ENCODE assay signal across 18 mouse cellular contexts in genomic region chr2:32904637-32905036, GRCm38 (mm10). TPM values are rescaled to one million over a fixed set of nuclear protein-coding genes. Genes with fewer than 3 reads are reported as not detected.
DNase-seq lines count a peak whose midpoint lies in the region; ATAC-seq and TF ChIP-seq lines count a peak whose summit lies in the region.
"Had no signal": no experiment of that assay in that cellular context is flagged by ENCODE, and none has a peak within 500 bp of the region (broad histone marks: within the 10 kb centered on the region; RNA-seq: fewer than 3 reads in every experiment).

No protein-coding gene starts in this region.

- intact Hi-C loops in left cerebral cortex, postnatal 4 days (cut with DNase I), result no loop called here

- H3K27me3 ChIP-seq in kidney, postnatal 0 days (ENCODE audit: insufficient read depth, low read length), result no peaks in the 10 kb centered on the region
- H3K27me3 ChIP-seq in MEL (ENCODE audit: control insufficient read depth in 1 of 2, insufficient read depth in 2 of 2, low read length in 2 of 2), result no peaks in the 10 kb centered on the region
- H3K27me3 ChIP-seq in intestine, embryonic 16.5 days (replicated peaks; ENCODE audit: control insufficient read depth, insufficient read depth, low read length), result no peaks in the 10 kb centered on the region
- no peaks in the 10 kb centered on the region for H3K27me3 ChIP-seq in liver, postnatal 0 days (ENCODE audit: insufficient read depth, low read length)
- H3K27me3 ChIP-seq: limb, embryonic 13.5 days; midbrain, embryonic 12.5 days; neural tube, embryonic 15.5 days had no signal

- ATAC-seq in kidney, postnatal 0 days (replicated peaks; ENCODE audit: low FRiP score, low read depth), result no peak
- ATAC-seq in intestine, embryonic 16.5 days, result peak; percentile 27; the same call in 1 of the 2 replicates
- peak; percentile 57 for ATAC-seq in liver, postnatal 0 days
- ATAC-seq: CD4-positive, CD25-positive, alpha-beta regulatory T cell, adult 4 months; inflammation-experienced regulatory T-cells, adult 6 months had no signal

- no peak overlapping the region for H3K4me2 ChIP-seq in kidney, postnatal 0 days (ENCODE audit: low read length)
- H3K4me2 ChIP-seq in intestine, embryonic 16.5 days (ENCODE audit: low read depth, low read length), result no peak overlapping the region
- no peak overlapping the region for H3K4me2 ChIP-seq in liver, postnatal 0 days (ENCODE audit: low read depth, low read length)
- H3K4me2 ChIP-seq: limb, embryonic 13.5 days; midbrain, embryonic 12.5 days; neural tube, embryonic 15.5 days had no signal

- TF ChIP-seq POLR2A in MEL (IDR thresholded peaks at IDR 0.05; ENCODE audit: control insufficient read depth in 1 of 2, insufficient read depth in 1 of 2, low read depth in 1 of 2, low read length in 2 of 2, poor library complexity in 1 of 2), result no peak

- TF ChIP-seq CTCF in kidney, postnatal 0 days (IDR thresholded peaks at IDR 0.05; ENCODE audit: low read depth), result no peak
- TF ChIP-seq CTCF in MEL (IDR thresholded peaks at IDR 0.05 in 2 of 3, conservative IDR thresholded peaks at IDR 0.05 in 1 of 3; ENCODE audit: control insufficient read depth in 1 of 3, insufficient read depth in 1 of 3, low read depth in 2 of 3, low read length in 3 of 3, poor library complexity in 1 of 3, severe bottlenecking in 1 of 3), result no peak
- no peak for TF ChIP-seq CTCF in liver, postnatal 0 days (IDR thresholded peaks at IDR 0.05; ENCODE audit: low read depth)

- DNase-seq in kidney, postnatal 0 days (ENCODE audit: low spot score), result no peak
- no peak for DNase-seq in kidney, postnatal 10 days
- peak; percentile 53 for DNase-seq in MEL (ENCODE audit: low read depth, low spot score)
- DNase-seq in liver, postnatal 0 days, result no peak
- DNase-seq in layer of hippocampus, adult 9-11 months, result no peak
- DNase-seq in adrenal gland, postnatal 14 days, result no peak
- no peak for DNase-seq in left cerebral cortex, postnatal 4 days
- DNase-seq: adrenal gland, postnatal 10 days; cerebellum, adult 2 months; kidney, postnatal 25 days; thymus, postnatal 25 days had no signal

- 89% methylated on average over 5 of the region's 5 CpGs for WGBS in kidney, postnatal 0 days
- WGBS in intestine, embryonic 16.5 days, result 76% methylated on average over 5 of the region's 5 CpGs
- WGBS in liver, postnatal 0 days (ENCODE audit: insufficient replicate concordance), result 41% methylated on average over 5 of the region's 5 CpGs

- peak in 1 of 2 experiments; percentile 40; a peak in 1 of 4 replicates for TF ChIP-seq EP300 in MEL (IDR thresholded peaks at IDR 0.05; ENCODE audit: low read depth in 1 of 2, low read length in 2 of 2)
- no peak for TF ChIP-seq EP300 in liver, postnatal 0 days (IDR thresholded peaks at IDR 0.05; ENCODE audit: low read depth)

- H3K9ac ChIP-seq in kidney, postnatal 0 days (ENCODE audit: low read depth, low read length), result 0 out of 2 replicates have a peak overlapping the region, but pooled peaks have one; percentile 27
- H3K9ac ChIP-seq in MEL (ENCODE audit: control insufficient read depth, low read depth, low read length, poor library complexity, severe bottlenecking), result peak overlapping the region; percentile 23; the same call in 1 of the 2 replicates
- no peak overlapping the region for H3K9ac ChIP-seq in intestine, embryonic 16.5 days (ENCODE audit: low read depth, low read length)
- no peak overlapping the region for H3K9ac ChIP-seq in liver, postnatal 0 days (replicated peaks)
- H3K9ac ChIP-seq: limb, embryonic 13.5 days; midbrain, embryonic 12.5 days; neural tube, embryonic 15.5 days had no signal

- no peak overlapping the region for H3K4me3 ChIP-seq in kidney, postnatal 0 days (replicated peaks; ENCODE audit: low read depth, low read length)
- H3K4me3 ChIP-seq in MEL (ENCODE audit: control insufficient read depth in 1 of 2, insufficient read depth in 1 of 2, low read depth in 2 of 2, low read length in 2 of 2), result no peak overlapping the region
- no peak overlapping the region for H3K4me3 ChIP-seq in intestine, embryonic 16.5 days (ENCODE audit: low read length)
- H3K4me3 ChIP-seq in liver, postnatal 0 days (ENCODE audit: low read depth, low read length), result no peak overlapping the region
- H3K4me3 ChIP-seq: forebrain, embryonic 10.5 days; limb, embryonic 13.5 days; midbrain, embryonic 12.5 days; neural tube, embryonic 15.5 days had no signal

- H3K27ac ChIP-seq in kidney, postnatal 0 days, result no peak overlapping the region
- peak overlapping the region; percentile 33 for H3K27ac ChIP-seq in MEL (ENCODE audit: control insufficient read depth, low read depth, low read length)
- H3K27ac ChIP-seq in intestine, embryonic 16.5 days (ENCODE audit: low read length), result no peak overlapping the region
- H3K27ac ChIP-seq in liver, postnatal 0 days (ENCODE audit: low read depth), result no peak overlapping the region; the same call in 1 of the 2 replicates
- H3K27ac ChIP-seq: forebrain, embryonic 10.5 days; limb, embryonic 13.5 days; midbrain, embryonic 12.5 days; neural tube, embryonic 15.5 days had no signal

- no peaks in the 10 kb centered on the region for H3K79me2 ChIP-seq in MEL (ENCODE audit: control insufficient read depth, insufficient read depth, low read length, poor library complexity)

- 0 out of 2 replicates have a peak, but pooled peaks cover 2% of the 10 kb centered on the region for H3K36me3 ChIP-seq in kidney, postnatal 0 days (ENCODE audit: insufficient read depth, low read length)
- H3K36me3 ChIP-seq in MEL (ENCODE audit: control insufficient read depth in 1 of 2, insufficient read depth in 2 of 2, low read length in 2 of 2), result peaks cover 0 to 17% of the 10 kb centered on the region in 2 experiments; a peak in 2 of 4 replicates
- no peaks in the 10 kb centered on the region for H3K36me3 ChIP-seq in intestine, embryonic 16.5 days (ENCODE audit: control insufficient read depth, insufficient read depth, low read length)
- no peaks in the 10 kb centered on the region for H3K36me3 ChIP-seq in liver, postnatal 0 days (replicated peaks; ENCODE audit: insufficient read depth, low read length)
- H3K36me3 ChIP-seq: midbrain, embryonic 12.5 days; neural tube, embryonic 15.5 days had no signal

- no peak for TF ChIP-seq RAD21 in MEL (IDR thresholded peaks at IDR 0.05; ENCODE audit: low read depth, low read length)

- H3K4me1 ChIP-seq in kidney, postnatal 0 days (replicated peaks; ENCODE audit: insufficient read depth, low read length), result peaks cover 31% of the 10 kb centered on the region
- peaks cover 16 to 27% of the 10 kb centered on the region in 2 experiments for H3K4me1 ChIP-seq in MEL (ENCODE audit: control insufficient read depth in 1 of 2, insufficient read depth in 2 of 2, low read length in 2 of 2)
- H3K4me1 ChIP-seq in intestine, embryonic 16.5 days (ENCODE audit: control insufficient read depth, insufficient read depth, low read length), result peaks cover 61% of the 10 kb centered on the region
- H3K4me1 ChIP-seq in liver, postnatal 0 days (ENCODE audit: insufficient read depth), result peaks cover 30% of the 10 kb centered on the region

- no peaks in the 10 kb centered on the region for H3K9me3 ChIP-seq in kidney, postnatal 0 days (replicated peaks; ENCODE audit: low read length)
- no peaks in the 10 kb centered on the region for H3K9me3 ChIP-seq in MEL (replicated peaks; ENCODE audit: insufficient read depth, low read length)
- no peaks in the 10 kb centered on the region for H3K9me3 ChIP-seq in intestine, embryonic 16.5 days (ENCODE audit: control insufficient read depth, low read length)
- H3K9me3 ChIP-seq in liver, postnatal 0 days (ENCODE audit: low read length), result no peaks in the 10 kb centered on the region
- H3K9me3 ChIP-seq: forebrain, embryonic 10.5 days; limb, embryonic 13.5 days; midbrain, embryonic 12.5 days; neural tube, embryonic 15.5 days had no signal

RNA-seq across cellular contexts. Expression of gene Fam129b, which starts 28.7 kb away (rescaled TPM):
- 41.1 and 42.2 TPM in 2 replicates for polyA plus RNA-seq in kidney, postnatal 0 days (2015; fragmentation: Nextera tagmentation; extraction: Ambion mirVana)
- 11.5 and 17.5 TPM in 2 replicates for total RNA-seq in MEL (2012; rRNA removed)
- 10 to 100 TPM in 1 of 2 experiments, not detected in 1; 20.0 TPM for polyA plus RNA-seq in MEL (2012; ENCODE audit: insufficient read depth in 1 of 2, insufficient read length in 2 of 2, low read depth in 1 of 2, low replicate concordance in 2 of 2, missing spikeins in 1 of 2)
- 35.4 and 37.8 TPM in 2 replicates for polyA plus RNA-seq in intestine, embryonic 16.5 days (2015; fragmentation: Nextera tagmentation; extraction: Ambion mirVana)
- 5.2 and 5.9 TPM in 2 replicates for polyA plus RNA-seq in liver, postnatal 0 days (2015; fragmentation: Nextera tagmentation; extraction: Ambion mirVana)
- 22.0 and 23.1 TPM in 2 replicates for total RNA-seq in adrenal gland, postnatal 14 days (2021)
- 10 to 100 TPM; 55.1 to 63.3 TPM for total RNA-seq in left cerebral cortex, postnatal 4 days (2021)

RNA-seq across cellular contexts. Expression of gene Rpl12, which starts 56.7 kb away (rescaled TPM):
- polyA plus RNA-seq in kidney, postnatal 0 days (2015; fragmentation: Nextera tagmentation; extraction: Ambion mirVana), result 173 and 195 TPM in 2 replicates
- 1,806 and 1,842 TPM in 2 replicates for total RNA-seq in MEL (2012; rRNA removed)
- polyA plus RNA-seq in MEL (2012; ENCODE audit: insufficient read depth in 1 of 2, insufficient read length in 2 of 2, low read depth in 1 of 2, low replicate concordance in 2 of 2, missing spikeins in 1 of 2), result 100 to 1,000 TPM in 1 of 2 experiments, not detected in 1; 116 TPM
- polyA plus RNA-seq in intestine, embryonic 16.5 days (2015; fragmentation: Nextera tagmentation; extraction: Ambion mirVana), result 141 and 162 TPM in 2 replicates
- polyA plus RNA-seq in liver, postnatal 0 days (2015; fragmentation: Nextera tagmentation; extraction: Ambion mirVana), result 103 and 104 TPM in 2 replicates
- total RNA-seq in adrenal gland, postnatal 14 days (2021), result 155 and 192 TPM in 2 replicates
- 100 to 1,000 TPM; 200 to 215 TPM for total RNA-seq in left cerebral cortex, postnatal 4 days (2021)

RNA-seq across cellular contexts. Expression of gene Lrsam1, which starts 56.8 kb away (rescaled TPM):
- 8.6 and 9.0 TPM in 2 replicates for polyA plus RNA-seq in kidney, postnatal 0 days (2015; fragmentation: Nextera tagmentation; extraction: Ambion mirVana)
- 13.5 and 17.9 TPM in 2 replicates for total RNA-seq in MEL (2012; rRNA removed)
- 10 to 100 TPM in 1 of 2 experiments, not detected in 1; 14.2 TPM for polyA plus RNA-seq in MEL (2012; ENCODE audit: insufficient read depth in 1 of 2, insufficient read length in 2 of 2, low read depth in 1 of 2, low replicate concordance in 2 of 2, missing spikeins in 1 of 2)
- 6.8 and 7.8 TPM in 2 replicates for polyA plus RNA-seq in intestine, embryonic 16.5 days (2015; fragmentation: Nextera tagmentation; extraction: Ambion mirVana)
- polyA plus RNA-seq in liver, postnatal 0 days (2015; fragmentation: Nextera tagmentation; extraction: Ambion mirVana), result 1.3 and 1.6 TPM in 2 replicates
- 14.1 and 17.2 TPM in 2 replicates for total RNA-seq in adrenal gland, postnatal 14 days (2021)
- 10 to 100 TPM; 47.6 to 47.7 TPM for total RNA-seq in left cerebral cortex, postnatal 4 days (2021)

RNA-seq across cellular contexts. Expression of gene Stxbp1, which starts 57.6 kb away (rescaled TPM):
- 14.3 and 14.6 TPM in 2 replicates for polyA plus RNA-seq in kidney, postnatal 0 days (2015; fragmentation: Nextera tagmentation; extraction: Ambion mirVana)
- total RNA-seq in MEL (2012; rRNA removed), result 7.1 and 8.2 TPM in 2 replicates
- polyA plus RNA-seq in MEL (2012; ENCODE audit: insufficient read depth in 1 of 2, insufficient read length in 2 of 2, low read depth in 1 of 2, low replicate concordance in 2 of 2, missing spikeins in 1 of 2), result 10 to 100 TPM in 1 of 2 experiments, not detected in 1; 33.2 TPM
- polyA plus RNA-seq in intestine, embryonic 16.5 days (2015; fragmentation: Nextera tagmentation; extraction: Ambion mirVana), result 18.1 TPM in 2 replicates
- polyA plus RNA-seq in liver, postnatal 0 days (2015; fragmentation: Nextera tagmentation; extraction: Ambion mirVana), result 2.1 and 2.3 TPM in 2 replicates
- 25.2 and 26.4 TPM in 2 replicates for total RNA-seq in adrenal gland, postnatal 14 days (2021)
- 100 to 1,000 TPM; 557 to 578 TPM for total RNA-seq in left cerebral cortex, postnatal 4 days (2021)

Comparison
In these comparisons a context has a peak if more than half of its experiments do, and no peak if none do; other contexts are left out.
1. H3K9ac ChIP-seq: peak in kidney, postnatal 0 days (single experiment) and MEL (single experiment); none in intestine, embryonic 16.5 days (single experiment) and liver, postnatal 0 days (single experiment).